Comparison of ENCODE assay signal across 9 mouse cellular contexts in the genomic region with DNA sequence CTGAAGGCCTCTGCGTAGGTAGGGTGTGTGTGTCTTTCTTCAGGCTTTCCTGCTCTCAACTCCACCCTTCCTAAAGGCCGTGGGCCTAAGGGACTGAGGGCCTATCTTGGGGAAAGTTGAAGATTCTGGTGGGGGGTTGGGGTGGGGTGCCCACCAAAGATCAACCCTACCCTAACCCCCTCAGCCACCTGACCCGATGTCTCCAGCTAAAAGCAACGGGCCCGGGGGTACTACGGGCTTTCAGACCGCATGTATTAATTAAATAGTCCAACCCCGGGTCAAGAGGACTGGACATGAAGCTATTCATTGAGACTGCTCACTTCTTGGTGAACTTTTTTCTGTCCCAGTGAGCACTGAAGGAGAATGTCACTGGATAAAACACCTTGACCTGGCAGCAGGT. TPM values are rescaled to one million over a fixed set of nuclear protein-coding genes. Genes with fewer than 3 reads are reported as not detected.
A peak's percentile ranks its signal among the peaks of the same experiment; 100 is the strongest.
DNase-seq lines count a peak whose midpoint lies in the region; ATAC-seq and TF ChIP-seq lines count a peak whose summit lies in the region.
"Had no signal": no experiment of that assay in that cellular context is flagged by ENCODE, and none has a peak within 500 bp of the region (broad histone marks: within the 10 kb centered on the region; RNA-seq: fewer than 3 reads in every experiment).

No protein-coding gene starts in this region.

- H3K36me3 ChIP-seq in lung, embryonic 14.5 days (ENCODE audit: insufficient read depth): no peaks in the 10 kb centered on the region
- H3K36me3 ChIP-seq in forebrain, embryonic 12.5 days (replicated peaks): no peaks in the 10 kb centered on the region
- H3K36me3 ChIP-seq in limb, embryonic 10.5 days: no peaks in the 10 kb centered on the region
- no peaks in the 10 kb centered on the region for H3K36me3 ChIP-seq in neural tube, embryonic 14.5 days (ENCODE audit: control insufficient read depth, insufficient read depth, low read length)

- H3K27ac ChIP-seq in lung, embryonic 14.5 days (ENCODE audit: low read depth): peak overlapping the region; percentile 93
- peak overlapping the region; percentile 75 for H3K27ac ChIP-seq in forebrain, embryonic 12.5 days
- H3K27ac ChIP-seq in limb, embryonic 10.5 days: peak overlapping the region; percentile 95
- no peak overlapping the region for H3K27ac ChIP-seq in neural tube, embryonic 14.5 days (ENCODE audit: low read depth, low read length)

- ATAC-seq in lung, embryonic 14.5 days (ENCODE audit: insufficient read depth): peak; percentile 0; the same call in 1 of the 2 replicates
- no peak for ATAC-seq in forebrain, embryonic 12.5 days (ENCODE audit: low FRiP score)
- no peak for ATAC-seq in neural tube, embryonic 14.5 days (ENCODE audit: low read depth)

- no peaks in the 10 kb centered on the region for H3K27me3 ChIP-seq in lung, embryonic 14.5 days (ENCODE audit: insufficient read depth, low read length)
- no peaks in the 10 kb centered on the region for H3K27me3 ChIP-seq in forebrain, embryonic 12.5 days
- H3K27me3 ChIP-seq in limb, embryonic 10.5 days (ENCODE audit: low read depth, poor library complexity, severe bottlenecking): no peaks in the 10 kb centered on the region
- H3K27me3 ChIP-seq in neural tube, embryonic 14.5 days (ENCODE audit: control insufficient read depth, insufficient read depth, low read length): no peaks in the 10 kb centered on the region

- H3K4me3 ChIP-seq in lung, embryonic 14.5 days (ENCODE audit: low read depth, low read length): peak overlapping the region; percentile 48; the same call in 1 of the 2 replicates
- peak overlapping the region; percentile 56; the same call in 1 of the 2 replicates for H3K4me3 ChIP-seq in forebrain, embryonic 12.5 days (replicated peaks)
- peak overlapping the region; percentile 66 for H3K4me3 ChIP-seq in limb, embryonic 10.5 days
- no peak overlapping the region for H3K4me3 ChIP-seq in neural tube, embryonic 14.5 days (ENCODE audit: low read depth, low read length)
- H3K4me3 ChIP-seq: myocyte had no signal

- DNase-seq in lung, embryonic 14.5 days: no peak
- no peak for DNase-seq in lung, postnatal 4 days
- no peak for DNase-seq in limb, embryonic 10.5 days (ENCODE audit: low spot score)
- DNase-seq in spleen, postnatal 36 days (ENCODE audit: low spot score in 2 of 2): no peak
- no peak for DNase-seq in adrenal gland, postnatal 4 days (ENCODE audit: low spot score in 2 of 2)
- DNase-seq in frontal cortex, adult 2 months (ENCODE audit: extremely low spot score in 1 of 2, low spot score in 1 of 2): no peak

- 76% methylated on average over 8 of the region's 8 CpGs for WGBS in lung, embryonic 14.5 days
- 78% methylated on average over 8 of the region's 8 CpGs for WGBS in forebrain, embryonic 12.5 days
- 86% methylated on average over 8 of the region's 8 CpGs for WGBS in limb, embryonic 10.5 days
- 77% methylated on average over 8 of the region's 8 CpGs for WGBS in neural tube, embryonic 14.5 days

- no peaks in the 10 kb centered on the region for H3K4me1 ChIP-seq in lung, embryonic 14.5 days (ENCODE audit: insufficient read depth)
- peaks cover 22% of the 10 kb centered on the region for H3K4me1 ChIP-seq in forebrain, embryonic 12.5 days
- H3K4me1 ChIP-seq in limb, embryonic 10.5 days: peaks cover 50% of the 10 kb centered on the region
- H3K4me1 ChIP-seq in neural tube, embryonic 14.5 days (ENCODE audit: control insufficient read depth, insufficient read depth, low read length): peaks cover 15% of the 10 kb centered on the region; the same call in 1 of the 2 replicates

- no peak for TF ChIP-seq CTCF in lung, embryonic 14.5 days (IDR thresholded peaks at IDR 0.05; ENCODE audit: low read depth)

- H3K9ac ChIP-seq in lung, embryonic 14.5 days: no peak overlapping the region
- peak overlapping the region; percentile 63 for H3K9ac ChIP-seq in forebrain, embryonic 12.5 days
- H3K9ac ChIP-seq in neural tube, embryonic 14.5 days (replicated peaks; ENCODE audit: low read depth, low read length): no peak overlapping the region

- no peaks in the 10 kb centered on the region for H3K9me3 ChIP-seq in lung, embryonic 14.5 days (ENCODE audit: low read depth, low read length)
- no peaks in the 10 kb centered on the region for H3K9me3 ChIP-seq in forebrain, embryonic 12.5 days
- H3K9me3 ChIP-seq in limb, embryonic 10.5 days (replicated peaks): no peaks in the 10 kb centered on the region
- no peaks in the 10 kb centered on the region for H3K9me3 ChIP-seq in neural tube, embryonic 14.5 days (ENCODE audit: control insufficient read depth, low read length)

- H3K4me2 ChIP-seq in lung, embryonic 14.5 days: peak overlapping the region; percentile 76
- peak overlapping the region; percentile 77 for H3K4me2 ChIP-seq in forebrain, embryonic 12.5 days
- peak overlapping the region; percentile 83 for H3K4me2 ChIP-seq in neural tube, embryonic 14.5 days (ENCODE audit: low read depth, low read length)

RNA-seq across cellular contexts. Expression of gene Fam229a, which starts 9.0 kb away (rescaled TPM):
- polyA plus RNA-seq in lung, embryonic 14.5 days (2014; fragmentation: Nextera tagmentation; extraction: Ambion mirVana): not detected in 2 replicates
- not detected in 2 replicates for polyA plus RNA-seq in forebrain, embryonic 12.5 days (2016; fragmentation: Nextera tagmentation; extraction: Ambion mirVana)
- not detected in 2 replicates for polyA plus RNA-seq in limb, embryonic 10.5 days (2016; fragmentation: Nextera tagmentation; extraction: Ambion mirVana)
- 0.64 TPM in 1 of 2 replicates, not detected in the other for polyA plus RNA-seq in neural tube, embryonic 14.5 days (2014; fragmentation: Nextera tagmentation; extraction: Ambion mirVana)
- total RNA-seq in adrenal gland, postnatal 4 days (2021): not detected
- 1.2 and 1.6 TPM in 2 replicates for polyA plus RNA-seq in frontal cortex, adult 2 months (2012; rRNA removed)

RNA-seq across cellular contexts. Expression of gene Tssk3, which starts 9.2 kb away (rescaled TPM):
- not detected in 2 replicates for polyA plus RNA-seq in lung, embryonic 14.5 days (2014; fragmentation: Nextera tagmentation; extraction: Ambion mirVana)
- polyA plus RNA-seq in forebrain, embryonic 12.5 days (2016; fragmentation: Nextera tagmentation; extraction: Ambion mirVana): not detected in 2 replicates
- polyA plus RNA-seq in limb, embryonic 10.5 days (2016; fragmentation: Nextera tagmentation; extraction: Ambion mirVana): 0.11 TPM in 1 of 2 replicates, not detected in the other
- polyA plus RNA-seq in neural tube, embryonic 14.5 days (2014; fragmentation: Nextera tagmentation; extraction: Ambion mirVana): 0.27 and 0.32 TPM in 2 replicates
- not detected for total RNA-seq in adrenal gland, postnatal 4 days (2021)
- 0.11 and 0.26 TPM in 2 replicates for polyA plus RNA-seq in frontal cortex, adult 2 months (2012; rRNA removed)
- polyA plus RNA-seq: myocyte had no signal

RNA-seq across cellular contexts. Expression of gene Marcksl1, which starts 13.4 kb away (rescaled TPM):
- 799 and 847 TPM in 2 replicates for polyA plus RNA-seq in lung, embryonic 14.5 days (2014; fragmentation: Nextera tagmentation; extraction: Ambion mirVana)
- polyA plus RNA-seq in forebrain, embryonic 12.5 days (2016; fragmentation: Nextera tagmentation; extraction: Ambion mirVana): 1,836 and 1,849 TPM in 2 replicates
- 1,533 and 1,561 TPM in 2 replicates for polyA plus RNA-seq in limb, embryonic 10.5 days (2016; fragmentation: Nextera tagmentation; extraction: Ambion mirVana)
- polyA plus RNA-seq in neural tube, embryonic 14.5 days (2014; fragmentation: Nextera tagmentation; extraction: Ambion mirVana): 1,581 and 1,634 TPM in 2 replicates
- total RNA-seq in adrenal gland, postnatal 4 days (2021): 100 to 1,000 TPM; 157 to 183 TPM
- polyA plus RNA-seq in frontal cortex, adult 2 months (2012; rRNA removed): 233 TPM in 2 replicates

RNA-seq across cellular contexts. Expression of gene Bsdc1, which starts 38.6 kb away (rescaled TPM):
- polyA plus RNA-seq in lung, embryonic 14.5 days (2014; fragmentation: Nextera tagmentation; extraction: Ambion mirVana): 20.5 and 20.9 TPM in 2 replicates
- 27.3 and 29.4 TPM in 2 replicates for polyA plus RNA-seq in forebrain, embryonic 12.5 days (2016; fragmentation: Nextera tagmentation; extraction: Ambion mirVana)
- 19.9 and 20.5 TPM in 2 replicates for polyA plus RNA-seq in limb, embryonic 10.5 days (2016; fragmentation: Nextera tagmentation; extraction: Ambion mirVana)
- 32.8 and 33.2 TPM in 2 replicates for polyA plus RNA-seq in neural tube, embryonic 14.5 days (2014; fragmentation: Nextera tagmentation; extraction: Ambion mirVana)
- total RNA-seq in adrenal gland, postnatal 4 days (2021): 10 to 100 TPM; 55.4 TPM
- 36.5 and 37.9 TPM in 2 replicates for polyA plus RNA-seq in frontal cortex, adult 2 months (2012; rRNA removed)

RNA-seq across cellular contexts. Expression of gene Hdac1, which starts 42.5 kb away (rescaled TPM):
- polyA plus RNA-seq in lung, embryonic 14.5 days (2014; fragmentation: Nextera tagmentation; extraction: Ambion mirVana): 243 and 246 TPM in 2 replicates
- polyA plus RNA-seq in forebrain, embryonic 12.5 days (2016; fragmentation: Nextera tagmentation; extraction: Ambion mirVana): 207 and 221 TPM in 2 replicates
- 308 and 336 TPM in 2 replicates for polyA plus RNA-seq in limb, embryonic 10.5 days (2016; fragmentation: Nextera tagmentation; extraction: Ambion mirVana)
- polyA plus RNA-seq in neural tube, embryonic 14.5 days (2014; fragmentation: Nextera tagmentation; extraction: Ambion mirVana): 67.2 and 94.0 TPM in 2 replicates
- 10 to 100 TPM; 74.9 to 84.8 TPM for total RNA-seq in adrenal gland, postnatal 4 days (2021)
- 61.8 and 70.6 TPM in 2 replicates for polyA plus RNA-seq in frontal cortex, adult 2 months (2012; rRNA removed)
